Mouse (Mus musculus): ENCODE results near the gene Raet1d. TPM values are rescaled to one million over a fixed set of nuclear protein-coding genes. Genes with fewer than 3 reads are reported as not detected.
"Not testable (repeated sequence)": the region's sequence is repeated elsewhere in the genome, so short reads cannot be mapped to it uniquely, and the experiment has no call there.

Gene Raet1d
- polyA plus RNA-seq, 1 experiment from 2014 or later, result 4.7 TPM

- not testable (repeated sequence) for H3K79me2 ChIP-seq (ENCODE audit: inconsistent target); H3K36me3 ChIP-seq (ENCODE audit: inconsistent target); H3K27ac ChIP-seq; H3K4me3 ChIP-seq (ENCODE audit: inconsistent target)
- no CpG with 5 or more reads among the region's 1 CpGs for WGBS (ENCODE audit: missing documents)
These were observed 36.3 kb downstream of the Raet1d start for GRCm38 (mm10) chr10:22396680-22397079.

GRCm38 (mm10) chr10:22402225-22402917, 42.0 kb downstream of the Raet1d start:
- not testable (repeated sequence) for H3K27ac ChIP-seq; H3K4me3 ChIP-seq (ENCODE audit: inconsistent target); H3K79me2 ChIP-seq (ENCODE audit: inconsistent target); H3K36me3 ChIP-seq (ENCODE audit: inconsistent target)
- WGBS (ENCODE audit: missing documents), result 0% methylated on average over 4 of the region's 11 CpGs

- WGBS (ENCODE audit: missing documents), result no CpG with 5 or more reads among the region's 8 CpGs
- H3K36me3 ChIP-seq (ENCODE audit: inconsistent target); H3K4me3 ChIP-seq (ENCODE audit: inconsistent target); H3K27ac ChIP-seq; H3K79me2 ChIP-seq (ENCODE audit: inconsistent target): not testable (repeated sequence)
These were observed 53.5 kb downstream of the Raet1d start for GRCm38 (mm10) chr10:22413702-22414494.

Other genes with a start within 250 kb of the Raet1d start
- 0.90 to 4.5 TPM (median 3.3 TPM) in 3 replicates for gene E030030I06Rik, start 211.3 kb upstream of the Raet1d start, polyA plus RNA-seq (2018)
- gene Raet1e, start 202.0 kb upstream of the Raet1d start, polyA plus RNA-seq (2018), result 1.4 to 10.1 TPM (median 6.3 TPM) in 3 replicates
- 1.5 to 5.4 TPM (median 2.8 TPM) in 3 replicates for gene H60b, start 202.0 kb upstream of the Raet1d start, polyA plus RNA-seq (2018)